Mouse (Mus musculus) cortical plate, adult 2 months (tissue): ENCODE measurements around the gene Pdia3. TPM values are rescaled to one million over a fixed set of nuclear protein-coding genes. Genes with fewer than 3 reads are reported as not detected.

Experiments
- H3K27ac ChIP-seq: fragments of 200-500 bp; 2 replicates; pipeline ENCODE4 v1.5.1; 2012; ENCODE audit warnings: low read length, control low read depth, inconsistent platforms; ENCODE audit not compliant: insufficient read depth
- H3K4me1 ChIP-seq: fragments of 200-500 bp; 2 replicates; pipeline ENCODE4 v1.6.1; 2011; ENCODE audit warnings: low read length; ENCODE audit not compliant: control insufficient read depth, insufficient read depth
- H3K4me3 ChIP-seq: fragments of 200-500 bp; 2 replicates; pipeline ENCODE4 v1.5.1; 2011; ENCODE audit warnings: mild to moderate bottlenecking, low read length, control low read depth; ENCODE audit not compliant: insufficient read depth
- CTCF ChIP-seq: fragments of 200-500 bp; IDR thresholded peaks from 2 replicates; pipeline ENCODE4 v1.5.1; 2011; ENCODE audit warnings: mild to moderate bottlenecking, control low read depth, low read length; ENCODE audit not compliant: insufficient read depth; ENCODE audit errors: extremely low read depth
- POLR2A ChIP-seq: fragments of 200-500 bp; IDR thresholded peaks from 2 replicates; pipeline ENCODE4 v1.6.1; 2011; ENCODE audit warnings: mild to moderate bottlenecking, low read length, control low read depth; ENCODE audit not compliant: insufficient read depth; ENCODE audit errors: extremely low read depth
- polyA plus RNA-seq: library from polyadenylated mRNA; depleted of rRNA; stranded (reverse); fragments of >200 nt; gene quantifications from 2 replicates; pipeline ENCODE4 v1.2.3, GENCODE M21; 2012

The Pdia3 gene
- polyA plus RNA-seq, 1 experiment, result 106 TPM

- no peak for TF ChIP-seq POLR2A
- H3K4me3 ChIP-seq, result peak overlapping the region; percentile 93
- peaks cover 3% of the 10 kb centered on the region; the same call in 1 of the 2 replicates for H3K4me1 ChIP-seq
- peak overlapping the region; percentile 98 for H3K27ac ChIP-seq
These were observed 637 bp downstream of the Pdia3 start for GRCm38 (mm10) chr2:121414139-121414685.

- Histone ChIP-seq H3K4me3 (peak overlapping the region; percentile 93; the same call in 1 of the 2 replicates), H3K4me1 (peaks cover 3% of the 10 kb centered on the region; the same call in 1 of the 2 replicates), H3K27ac (no peak overlapping the region)
- no peak for TF ChIP-seq CTCF
- no peak for TF ChIP-seq POLR2A
These were observed 1.5 kb downstream of the Pdia3 start for GRCm38 (mm10) chr2:121415103-121415502.

GRCm38 (mm10) chr2:121415591-121415990 lies 2.0 kb downstream of the Pdia3 start:
- H3K4me3 ChIP-seq, result peak overlapping the region; percentile 93; the same call in 1 of the 2 replicates
- H3K27ac ChIP-seq, result no peak overlapping the region
- peaks cover 3% of the 10 kb centered on the region; the same call in 1 of the 2 replicates for H3K4me1 ChIP-seq
- TF ChIP-seq POLR2A, result no peak
- TF ChIP-seq CTCF, result no peak

GRCm38 (mm10) chr2:121416356-121416755 lies 2.8 kb downstream of the Pdia3 start:
- TF ChIP-seq POLR2A (no peak), CTCF (no peak)
- peaks cover 3% of the 10 kb centered on the region; the same call in 1 of the 2 replicates for H3K4me1 ChIP-seq
- H3K27ac ChIP-seq, result no peak overlapping the region
- no peak overlapping the region for H3K4me3 ChIP-seq

GRCm38 (mm10) chr2:121418476-121418875 lies 4.9 kb downstream of the Pdia3 start:
- Histone ChIP-seq H3K4me3 (no peak overlapping the region), H3K27ac (no peak overlapping the region), H3K4me1 (peaks cover 3% of the 10 kb centered on the region; the same call in 1 of the 2 replicates)
- TF ChIP-seq CTCF (no peak), POLR2A (no peak)

- H3K27ac ChIP-seq, result no peak overlapping the region
- H3K4me3 ChIP-seq, result no peak overlapping the region
- no peaks in the 10 kb centered on the region; the same call in 1 of the 2 replicates for H3K4me1 ChIP-seq
- TF ChIP-seq POLR2A, result no peak
- no peak for TF ChIP-seq CTCF
These were observed 9.6 kb downstream of the Pdia3 start for GRCm38 (mm10) chr2:121423166-121423565.

GRCm38 (mm10) chr2:121425890-121426289 lies 12.3 kb downstream of the Pdia3 start:
- no peak overlapping the region for H3K4me3 ChIP-seq
- no peaks in the 10 kb centered on the region for H3K4me1 ChIP-seq
- TF ChIP-seq POLR2A (no peak), CTCF (no peak)
- no peak overlapping the region for H3K27ac ChIP-seq

- TF ChIP-seq POLR2A (no peak), CTCF (no peak)
- Histone ChIP-seq H3K4me3 (no peak overlapping the region), H3K4me1 (no peaks in the 10 kb centered on the region), H3K27ac (no peak overlapping the region)
These were observed 21.3 kb downstream of the Pdia3 start for GRCm38 (mm10) chr2:121434854-121435253.

- no peak overlapping the region for H3K4me3 ChIP-seq
- H3K27ac ChIP-seq, result no peak overlapping the region
- H3K4me1 ChIP-seq, result no peaks in the 10 kb centered on the region
- TF ChIP-seq CTCF, result no peak
- no peak for TF ChIP-seq POLR2A
These were observed 26.2 kb downstream of the Pdia3 start for GRCm38 (mm10) chr2:121439746-121440145.

GRCm38 (mm10) chr2:121440834-121441605 lies 27.4 kb downstream of the Pdia3 start:
- Histone ChIP-seq H3K4me3 (no peak overlapping the region), H3K27ac (no peak overlapping the region), H3K4me1 (no peaks in the 10 kb centered on the region)
- no peak for TF ChIP-seq POLR2A
- no peak for TF ChIP-seq CTCF
